Mouse (Mus musculus) skeletal muscle tissue, adult 2 months (tissue): ENCODE measurements around the gene Prmt1.

Experiments
- DNase-seq: peaks from one replicate; pipeline ENCODE4 v3.0.0-alpha.2; 2012; ENCODE audit warnings: low read depth, low spot score

The Prmt1 gene

DNA sequence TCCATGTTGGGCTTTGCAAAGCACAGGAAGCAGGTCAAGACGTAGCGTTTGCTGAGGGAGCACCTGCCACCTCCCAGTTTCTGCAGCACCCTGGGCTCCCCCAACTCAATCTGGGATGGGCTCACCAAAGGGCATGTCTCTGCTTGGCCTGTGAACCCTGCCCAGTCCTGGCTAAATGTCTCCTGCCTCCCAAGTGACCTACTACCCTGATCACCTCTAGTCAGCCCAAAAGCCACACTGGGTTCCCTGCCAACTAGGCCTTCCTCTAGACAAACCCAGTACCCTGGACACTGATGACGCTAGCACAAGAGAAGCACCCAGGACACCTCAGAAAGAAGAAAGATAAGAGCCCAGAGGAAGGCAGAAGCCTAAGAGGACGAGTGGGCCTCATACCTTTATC lies 26.5 kb upstream of the Prmt1 start:
- DNase-seq: no peak

DNA sequence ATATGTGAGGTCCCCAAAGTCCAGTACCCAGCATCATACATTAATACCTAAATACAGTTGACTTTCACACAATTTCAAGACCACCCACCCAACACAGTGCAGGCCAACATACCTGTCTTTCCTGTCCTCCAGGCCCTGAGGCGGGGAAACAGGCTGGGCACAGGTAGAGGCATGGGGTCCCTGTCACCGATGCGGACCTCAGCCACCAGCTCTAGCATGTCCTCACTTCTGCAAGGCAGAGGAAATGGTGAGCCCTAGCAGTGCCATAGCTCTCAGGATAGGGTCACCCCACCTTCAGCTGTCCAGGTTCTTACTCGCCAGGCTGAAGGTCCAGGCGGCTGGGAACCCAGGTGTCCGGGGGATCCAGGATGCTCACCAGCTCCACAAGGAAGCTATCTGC lies 25.6 kb upstream of the Prmt1 start:
- DNase-seq: no peak

DNA sequence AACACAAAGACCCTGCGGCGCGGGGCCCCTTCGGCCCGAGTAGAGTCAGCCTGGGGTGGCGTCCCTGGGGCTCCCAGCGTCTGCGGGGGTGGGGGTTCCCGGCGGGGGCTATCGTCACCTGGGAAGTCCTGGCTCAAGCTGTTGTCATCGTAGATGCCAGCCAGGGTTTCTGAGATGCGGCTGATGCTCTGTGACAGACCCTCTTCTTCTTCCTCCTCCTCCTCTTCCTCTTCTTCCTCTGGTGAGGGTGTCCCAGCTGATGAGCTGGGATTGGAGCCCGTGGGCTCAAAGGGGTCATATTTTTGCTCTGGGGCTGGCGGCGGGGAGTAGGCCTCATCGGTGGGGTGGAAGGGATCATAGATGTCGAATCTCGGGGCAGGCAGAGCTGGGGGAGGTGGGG lies 22.0 kb upstream of the Prmt1 start:
- DNase-seq: no peak

DNA sequence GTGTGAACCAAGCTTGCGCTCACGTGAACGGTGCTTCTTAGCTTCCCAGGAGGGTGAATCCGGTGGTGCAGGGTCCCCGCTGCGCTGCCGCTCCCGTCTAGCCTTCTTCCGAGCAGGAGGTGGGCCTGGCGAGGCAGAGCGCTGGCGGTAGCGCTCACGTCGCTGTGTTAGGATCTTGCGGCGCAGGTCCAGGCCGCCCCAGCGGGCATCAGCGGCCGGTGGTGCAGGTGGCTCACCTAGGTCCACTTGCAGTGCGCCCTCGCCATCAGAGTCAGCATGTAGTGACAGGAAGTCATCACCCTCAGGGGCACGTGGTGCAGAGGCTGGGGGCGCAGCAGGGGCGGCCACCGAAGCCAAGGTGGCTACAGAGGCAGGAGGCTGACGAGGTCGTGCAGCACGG lies 21.5 kb upstream of the Prmt1 start:
- no peak for DNase-seq

DNA sequence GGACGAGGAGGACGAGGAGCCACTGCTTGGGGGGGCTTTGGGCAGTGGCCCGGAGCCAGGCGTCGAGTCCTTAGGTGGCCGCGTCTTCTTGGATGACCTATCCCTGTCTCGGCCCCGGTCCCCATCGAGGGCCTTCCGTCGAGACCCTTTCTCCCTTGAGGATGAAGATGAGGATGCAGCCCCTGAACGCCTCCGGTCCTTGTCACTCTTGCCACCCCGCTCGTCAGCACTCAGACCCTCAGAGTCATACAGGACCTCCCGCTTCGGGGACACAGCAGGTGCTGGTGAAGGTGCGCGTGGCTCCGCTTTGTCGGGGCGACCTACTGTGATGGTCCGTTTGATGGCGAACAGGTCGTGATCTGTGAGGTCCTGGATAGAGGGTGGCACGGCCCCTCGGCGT lies 20.8 kb upstream of the Prmt1 start:
- no peak for DNase-seq

DNA sequence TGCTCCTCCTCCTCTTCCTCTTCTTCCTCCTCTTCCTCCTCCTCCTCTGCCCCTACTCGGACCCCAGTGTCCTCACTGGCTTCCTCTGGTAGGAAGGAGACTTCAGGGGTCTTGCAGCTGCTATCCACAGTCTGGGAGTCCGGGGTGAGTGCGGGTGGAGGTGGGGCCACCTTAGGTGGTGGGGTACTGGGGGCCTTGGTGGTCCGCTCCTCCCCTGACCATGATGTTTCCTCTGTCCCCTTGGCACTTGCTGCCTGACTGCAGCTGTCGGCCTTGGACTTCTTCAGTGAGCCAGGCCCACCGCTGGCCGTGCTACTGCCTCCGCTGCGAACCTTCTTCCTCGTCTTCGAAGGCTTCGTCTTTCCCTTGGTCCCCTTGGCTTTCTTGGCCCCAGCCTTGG lies 20.1 kb upstream of the Prmt1 start:
- no peak for DNase-seq

DNA sequence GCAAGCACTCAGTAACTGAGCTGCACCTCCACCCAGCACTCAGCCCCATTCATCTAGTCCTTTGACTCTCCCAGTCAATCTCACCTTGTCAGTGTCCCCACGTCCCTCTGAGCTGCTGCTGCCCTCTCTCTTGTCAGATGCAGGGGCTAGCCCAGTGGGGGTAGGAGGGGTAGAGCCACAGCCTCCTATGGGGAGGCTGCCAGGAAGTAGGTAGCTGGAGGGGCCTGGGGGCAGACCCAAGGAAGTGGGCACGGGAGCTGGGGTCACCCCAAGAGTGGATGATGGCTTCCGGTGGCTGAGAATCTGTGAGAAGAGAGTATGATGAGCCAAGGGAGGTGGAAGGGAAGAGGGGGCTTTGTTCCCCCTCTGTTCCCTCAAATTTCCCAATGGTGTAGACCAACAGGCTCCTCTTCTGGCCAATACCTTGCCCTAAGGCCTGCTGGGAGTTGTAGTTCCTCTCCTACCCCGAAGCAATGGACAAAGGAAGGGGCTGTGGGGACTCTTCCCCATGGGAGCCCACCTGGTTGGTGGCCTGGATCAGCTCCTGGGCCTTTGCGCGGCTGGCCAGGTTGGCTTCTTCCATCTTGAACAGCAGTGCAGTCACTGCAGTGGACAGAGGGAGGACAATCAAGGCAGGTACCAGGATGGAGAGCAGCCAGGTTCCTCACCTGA lies 19.1 kb upstream of the Prmt1 start:
- no peak for DNase-seq

DNA sequence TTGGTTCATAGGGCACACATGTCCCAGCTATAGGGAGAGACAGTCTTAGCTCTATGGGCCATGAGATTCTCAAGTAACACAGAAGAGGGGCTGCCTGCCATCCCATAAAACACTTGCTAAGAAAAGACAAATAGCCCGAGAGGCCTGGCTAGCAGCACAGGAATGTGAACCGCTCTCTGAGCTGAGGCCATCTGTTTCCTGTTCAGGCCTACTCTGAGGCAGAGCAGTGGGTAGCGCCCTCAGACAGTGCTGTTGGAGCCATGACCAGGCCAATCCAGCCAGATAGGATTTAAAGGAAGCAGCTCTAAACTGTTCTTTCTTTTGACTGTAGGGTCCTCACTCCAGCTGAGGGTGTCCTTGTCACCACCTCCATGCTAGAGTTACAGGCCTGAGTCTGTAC lies 18.2 kb upstream of the Prmt1 start:
- no peak for DNase-seq

DNA sequence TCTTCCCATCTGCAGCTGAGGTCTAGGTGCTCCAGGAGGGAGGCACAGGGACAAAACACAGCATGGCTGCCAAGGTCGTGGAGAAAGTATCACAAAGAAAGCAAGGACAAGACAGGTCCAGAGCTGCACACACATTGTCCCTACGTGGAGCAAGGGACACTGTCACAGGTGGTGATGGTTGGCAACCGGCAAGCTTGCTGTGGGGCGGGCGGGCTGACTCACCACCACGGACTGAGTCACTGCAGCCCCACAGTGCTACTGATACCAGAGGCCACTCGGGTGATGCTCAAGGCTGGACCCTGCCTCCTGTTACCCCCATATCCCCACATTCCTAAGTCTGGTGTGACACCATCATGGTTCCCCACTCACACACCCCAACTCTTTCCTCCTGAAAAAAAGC lies 16.1 kb upstream of the Prmt1 start:
- no peak for DNase-seq

DNA sequence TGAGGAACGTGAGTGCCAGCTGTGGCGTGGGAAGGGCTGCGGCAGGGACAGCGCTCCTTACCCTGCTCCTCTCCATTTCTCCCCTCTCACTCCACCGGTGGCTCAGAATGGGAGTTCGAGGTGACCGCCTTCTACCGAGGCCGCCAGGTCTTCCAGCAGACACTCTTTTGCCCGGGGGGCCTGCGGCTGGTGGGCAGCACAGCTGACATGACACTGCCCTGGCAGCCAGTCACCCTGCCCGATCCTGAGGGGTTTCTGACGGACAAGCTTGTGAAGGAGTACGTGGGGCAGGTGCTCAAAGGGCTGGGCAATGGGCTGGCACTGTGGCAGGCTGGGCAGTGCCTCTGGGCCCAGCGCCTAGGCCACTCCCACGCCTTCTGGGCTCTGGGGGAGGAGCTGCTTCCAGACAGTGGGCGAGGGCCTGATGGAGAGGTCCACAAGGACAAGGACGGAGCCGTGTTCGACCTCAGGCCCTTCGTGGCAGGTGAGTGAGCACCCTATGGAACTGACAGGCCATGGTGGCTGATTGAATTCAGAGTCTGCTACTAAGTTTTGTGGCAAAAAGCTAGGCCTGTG lies 14.3 kb upstream of the Prmt1 start:
- no peak for DNase-seq

DNA sequence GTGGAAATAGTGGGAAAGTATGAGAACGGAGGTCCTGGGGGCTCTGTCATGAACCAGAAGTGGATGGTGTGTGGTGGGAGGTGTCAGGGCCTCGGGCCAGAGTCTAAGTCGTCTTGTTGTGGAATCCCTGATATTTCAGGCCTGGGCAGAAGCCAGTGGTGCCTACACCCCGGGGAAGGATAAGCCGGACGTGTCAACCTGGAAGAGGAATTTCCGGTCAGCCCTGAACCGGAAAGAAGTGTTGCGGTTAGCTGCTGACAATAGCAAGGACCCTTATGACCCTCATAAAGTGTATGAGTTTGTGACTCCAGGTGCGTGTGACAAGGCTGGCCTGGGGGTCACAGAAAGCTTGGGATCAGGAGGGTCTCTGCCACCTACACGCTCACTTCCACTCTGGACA lies 13.4 kb upstream of the Prmt1 start:
- no peak for DNase-seq

DNA sequence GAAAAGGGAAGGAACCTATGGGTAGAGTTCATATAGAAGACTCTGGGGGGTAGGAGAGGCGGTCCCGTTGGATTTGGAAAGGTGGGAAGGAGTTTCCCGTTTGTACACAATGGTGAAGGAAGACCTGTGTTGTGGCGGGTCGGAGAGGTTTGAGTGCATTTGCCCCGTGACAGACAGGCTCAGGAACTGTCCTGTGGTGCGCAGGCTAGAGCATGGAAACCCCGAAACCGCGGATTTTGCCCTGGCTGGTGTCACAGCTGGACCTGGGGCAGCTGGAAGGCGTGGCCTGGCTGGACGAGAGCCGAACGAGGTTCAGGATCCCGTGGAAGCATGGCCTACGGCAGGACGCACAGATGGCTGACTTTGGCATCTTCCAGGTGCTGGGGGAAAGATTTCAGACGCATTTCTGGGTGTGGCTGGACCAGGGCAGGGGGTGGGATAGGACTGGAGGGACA lies 12.2 kb upstream of the Prmt1 start, which contains the start of gene Bcl2l12:
TSS of gene Bcl2l12 (minus strand) at position 212 of the 455 bp plus-strand sequence.
- DNase-seq: no peak

DNA sequence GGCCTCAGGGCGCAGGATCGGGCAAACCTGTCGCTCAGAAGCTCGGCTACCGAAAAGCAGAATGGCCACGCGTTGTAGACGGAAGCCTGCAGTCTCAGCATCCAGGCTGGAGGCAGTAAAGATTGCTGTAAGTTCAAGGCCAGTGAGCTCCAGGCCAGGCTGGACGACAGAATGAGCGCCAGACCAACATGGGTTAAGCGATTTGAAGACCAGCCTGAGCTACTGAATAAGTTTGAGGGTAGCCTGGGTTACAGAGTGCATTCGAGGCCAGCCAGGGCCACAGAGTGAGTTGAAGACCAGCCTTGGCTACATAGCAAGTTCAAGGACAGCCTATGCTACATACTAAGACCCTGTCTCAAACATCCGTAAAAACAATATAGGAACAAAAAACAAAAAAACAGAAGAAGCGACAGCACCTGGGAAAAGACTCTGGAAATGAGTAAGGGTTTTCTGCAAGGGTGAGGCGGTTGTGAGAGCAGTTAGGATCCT lies 11.6 kb upstream of the Prmt1 start:
- no peak for DNase-seq

DNA sequence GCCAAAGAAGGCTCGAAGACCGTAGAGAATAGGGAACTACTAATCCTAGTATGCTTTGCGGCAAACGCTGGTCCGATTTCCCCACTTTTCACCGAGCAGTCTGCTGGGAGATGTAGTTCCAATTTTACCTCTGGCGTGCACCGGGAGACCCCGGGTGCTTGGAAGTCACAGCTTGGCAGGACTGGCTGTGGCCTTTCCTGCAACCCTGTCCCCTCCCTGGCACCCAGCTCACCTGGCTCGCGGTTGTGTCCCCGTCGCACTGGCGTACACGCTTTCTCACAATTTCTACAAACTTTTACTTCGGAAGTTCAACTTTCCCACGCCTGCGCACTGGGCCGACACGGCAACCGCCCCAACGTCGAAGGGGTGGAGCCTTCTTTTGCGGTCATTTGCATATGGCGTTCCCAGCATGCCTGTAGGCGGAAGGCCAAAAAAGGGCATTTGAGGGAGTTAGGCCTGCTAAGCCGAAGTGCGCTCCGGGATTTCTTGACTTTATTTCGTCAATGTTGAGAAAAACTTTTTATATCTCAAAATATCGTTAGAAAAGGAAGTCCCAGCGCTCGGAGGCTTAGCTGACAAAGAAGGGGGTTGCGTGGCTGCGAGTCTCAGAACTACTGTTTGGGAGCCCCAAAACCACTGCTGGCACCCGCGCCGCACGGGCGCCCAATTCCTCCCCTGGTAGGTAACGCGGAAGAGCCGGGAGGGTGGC lies 11.0 kb upstream of the Prmt1 start, which contains the start of gene Irf3:
TSS of gene Irf3 (plus strand) at position 418 of the 709 bp plus-strand sequence.
- DNase-seq: peak; percentile 96

DNA sequence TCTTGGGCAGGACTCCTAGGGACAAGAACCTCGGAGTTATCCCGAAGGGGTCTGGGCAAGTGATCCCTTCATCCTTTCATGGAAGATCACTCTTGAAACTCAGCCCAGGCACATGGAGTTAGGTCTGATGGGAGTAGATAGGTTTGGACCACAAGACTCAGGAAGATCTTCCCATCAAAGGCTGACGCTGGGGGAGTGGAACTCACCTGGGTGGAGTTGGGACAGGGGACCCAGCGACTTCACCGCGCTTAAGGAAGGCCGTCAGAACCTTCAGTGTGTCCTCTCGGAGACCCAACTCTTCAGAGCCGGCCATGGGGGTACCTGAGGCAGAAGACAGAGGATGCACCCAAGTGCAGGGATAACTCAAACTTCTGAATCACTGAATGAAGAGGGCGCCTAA lies 10.3 kb upstream of the Prmt1 start:
- DNase-seq: no peak

DNA sequence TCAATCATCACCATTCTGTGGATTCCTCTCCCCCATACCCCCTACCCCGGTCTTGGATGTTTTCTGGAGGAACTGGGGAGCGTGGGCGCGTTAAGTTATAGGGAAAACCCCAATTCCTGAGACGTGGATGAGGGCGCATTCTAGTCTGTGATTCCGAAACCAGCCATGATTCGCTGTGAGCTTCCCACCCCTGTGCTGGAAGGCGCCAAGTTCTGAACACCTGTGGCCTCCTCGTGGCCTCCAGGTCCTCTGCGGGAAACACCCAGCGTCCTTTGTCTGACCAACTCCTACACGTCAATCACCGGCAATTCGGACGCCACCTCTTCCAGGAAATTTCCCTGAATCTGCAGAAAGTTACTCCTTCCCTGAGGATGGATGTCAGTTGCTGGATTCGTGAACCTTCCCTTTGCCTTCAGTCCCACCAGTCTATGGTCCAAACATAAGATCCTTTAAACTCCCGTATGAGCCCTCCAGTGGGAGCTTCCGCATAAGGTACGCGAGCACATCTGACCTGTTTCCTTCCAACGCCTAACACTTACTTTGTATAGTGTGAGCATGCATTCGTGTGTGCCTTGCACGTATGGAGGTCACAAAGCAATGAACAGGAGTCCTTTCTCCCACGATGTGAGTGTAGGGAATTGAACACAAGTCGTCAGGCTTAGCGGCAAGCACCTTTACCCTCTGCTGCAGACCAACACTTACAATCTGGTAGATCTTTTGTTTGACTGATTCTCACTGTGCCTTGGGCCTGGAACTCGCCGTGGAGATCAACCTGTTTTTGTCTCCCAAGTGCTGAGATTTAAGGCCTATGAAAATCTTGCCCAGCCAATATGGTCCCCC lies 731 bp upstream of the Prmt1 start:
- no peak for DNase-seq

DNA sequence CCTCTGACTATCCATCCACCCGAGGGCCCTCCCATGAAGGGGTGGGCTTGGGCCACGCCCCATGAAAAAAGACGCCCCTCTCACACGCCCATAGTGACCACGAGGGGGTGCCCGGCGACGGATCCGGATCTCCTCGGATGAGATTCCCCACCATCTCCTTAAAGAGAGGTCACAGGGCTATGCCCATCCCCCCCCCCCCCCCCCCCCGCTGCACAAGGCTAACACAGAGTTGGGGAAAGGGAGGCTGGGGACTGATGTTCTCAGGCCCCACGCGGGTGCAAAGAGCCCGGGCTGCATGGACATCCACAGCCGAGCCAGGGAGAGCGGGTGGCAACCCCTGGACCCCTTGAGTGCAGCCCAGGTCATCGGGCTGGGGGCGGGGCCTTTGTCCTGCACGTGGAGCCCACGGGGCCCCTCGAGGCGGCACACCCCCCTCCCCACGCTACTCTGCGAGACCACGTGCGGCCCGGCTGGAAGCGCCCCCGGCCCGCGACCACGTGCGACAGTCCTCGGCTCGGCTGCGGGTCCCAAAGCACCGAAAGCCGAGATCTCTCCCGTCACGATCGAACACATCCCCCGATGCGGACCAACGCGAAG lies 675 bp downstream of the Prmt1 start:
- peak; percentile 56 for DNase-seq

DNA sequence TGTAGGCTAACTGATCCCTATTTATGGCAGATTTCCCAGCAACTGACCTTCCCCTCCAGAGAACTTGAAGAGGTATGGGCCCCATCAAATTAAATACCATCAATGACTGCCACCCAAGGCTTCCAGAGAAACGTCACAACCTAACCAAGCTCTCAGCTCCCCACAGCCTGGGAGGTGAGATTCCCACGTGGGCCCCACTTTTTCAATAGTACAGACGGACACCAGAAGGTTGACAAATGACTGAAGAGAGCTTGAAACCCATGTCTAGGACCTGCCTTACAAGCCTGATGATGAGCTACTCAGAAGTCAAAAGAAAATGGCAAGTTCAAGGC lies 1.6 kb downstream of the Prmt1 start:
- peak; percentile 44 for DNase-seq

DNA sequence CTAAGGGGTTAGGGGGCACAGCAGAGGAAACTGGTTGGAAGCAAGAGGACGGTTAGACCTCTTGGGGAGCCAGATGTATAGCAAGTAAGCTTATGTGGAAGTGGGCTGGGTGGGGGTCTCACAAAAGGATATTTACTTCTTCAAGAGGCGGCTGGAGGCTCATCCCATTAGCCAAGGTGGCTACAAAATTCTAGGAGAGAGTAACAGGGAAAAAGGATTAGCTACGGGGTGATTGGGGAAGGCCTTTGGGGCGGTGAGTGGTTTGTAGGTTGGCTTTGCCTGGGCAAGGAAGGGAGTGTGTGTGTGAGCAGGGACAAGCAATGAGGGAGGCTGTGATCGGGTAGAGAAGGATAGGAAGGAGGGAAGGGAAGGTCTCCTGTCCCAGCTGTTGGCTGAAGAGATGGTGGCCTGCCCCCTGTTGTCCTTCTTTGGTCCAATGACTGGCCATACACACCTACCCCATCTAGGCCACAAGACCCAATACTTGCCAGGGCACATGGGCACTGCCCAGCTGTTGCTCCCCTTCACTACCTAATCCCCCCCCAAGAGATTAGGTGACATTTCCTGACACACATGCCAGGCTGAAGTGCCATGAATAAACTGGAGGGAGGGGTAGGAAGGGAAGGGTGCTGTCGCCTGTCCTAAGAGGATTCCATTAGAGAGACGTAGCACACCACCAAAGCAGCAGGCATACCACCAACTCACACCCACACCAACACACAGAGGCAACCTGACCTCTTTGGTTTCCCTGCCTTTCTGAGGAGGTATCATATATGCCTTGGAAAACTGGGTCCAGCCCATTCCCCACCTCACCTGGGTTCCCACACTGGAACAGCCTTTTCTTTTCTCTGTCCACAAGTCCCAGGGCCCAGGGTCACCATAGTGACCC lies 2.2 kb downstream of the Prmt1 start:
- peak; percentile 82 for DNase-seq

DNA sequence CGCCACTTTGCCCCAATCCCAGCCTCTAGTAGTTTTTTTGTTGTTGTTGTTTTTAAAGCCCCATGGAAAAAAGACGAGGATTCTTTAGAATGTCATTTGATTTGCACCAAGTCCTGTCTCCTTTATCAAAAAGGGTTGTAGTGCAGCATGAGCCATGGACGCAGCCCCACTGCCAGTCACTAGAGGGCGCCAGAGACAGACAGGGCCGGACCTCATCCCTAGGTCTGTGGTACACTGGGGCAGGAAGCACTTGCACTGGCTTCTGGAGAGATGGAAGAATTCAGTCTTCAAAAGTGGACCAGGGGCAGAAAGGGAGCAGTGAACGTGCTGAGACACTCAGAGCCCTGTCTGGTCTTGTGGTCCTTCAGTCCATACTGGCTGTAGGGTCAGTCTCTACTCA lies 3.3 kb downstream of the Prmt1 start:
- peak; percentile 71 for DNase-seq

DNA sequence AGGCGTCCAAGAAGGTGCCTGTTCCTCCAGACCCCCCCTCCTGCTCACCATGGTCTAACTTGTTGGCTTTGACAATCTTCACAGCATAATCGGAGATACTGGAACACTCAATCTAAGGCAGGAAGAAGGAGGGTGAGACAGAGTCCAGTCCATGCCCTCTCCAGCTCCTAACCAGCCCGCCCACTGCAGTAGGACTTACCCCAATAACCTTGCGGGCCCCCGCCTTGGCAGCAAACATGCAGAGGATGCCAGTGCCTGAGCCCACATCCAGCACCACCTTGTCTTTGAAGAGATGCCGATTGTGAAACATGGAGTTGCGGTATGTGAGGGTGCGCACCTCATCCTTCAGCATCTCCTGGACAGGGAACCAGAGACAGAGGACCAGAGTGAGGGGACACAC lies 4.8 kb downstream of the Prmt1 start:
- DNase-seq: no peak
